Mouse (Mus musculus): Measurements from ENCODE around the gene Gnb4. TPM values are rescaled to one million over a fixed set of nuclear protein-coding genes. Genes with fewer than 3 reads are reported as not detected.

The Gnb4 gene
- polyA plus RNA-seq, 1 experiment from 2014 or later, result 60.7 TPM

- ATAC-seq (ENCODE audit: low FRiP score, low TSS enrichment), result no peak
- Histone ChIP-seq H3K36me3 (ENCODE audit: insufficient read depth, low read length) (no peaks in the 10 kb centered on the region), H3K4me3 (ENCODE audit: low read length) (peak overlapping the region; percentile 70)
Observed at GRCm38 (mm10) chr3:32617053-32617642, 763 bp upstream of the Gnb4 start.

GRCm38 (mm10) chr3:32616006-32616330, 417 bp downstream of the Gnb4 start:
- H3K4me1 ChIP-seq (ENCODE audit: insufficient read depth, low read length), result no peaks in the 10 kb centered on the region
- H3K27ac ChIP-seq (ENCODE audit: low read length), result no peak overlapping the region
- H3K9ac ChIP-seq (replicated peaks; ENCODE audit: low read length), result peak overlapping the region; percentile 75
- ATAC-seq (ENCODE audit: low FRiP score, low TSS enrichment), result no peak; the same call in 1 of the 2 replicates
- no peaks in the 10 kb centered on the region for H3K9me3 ChIP-seq (ENCODE audit: low read length)
- H3K4me3 ChIP-seq (ENCODE audit: low read length), result peak overlapping the region; percentile 70
- no peaks in the 10 kb centered on the region for H3K36me3 ChIP-seq (ENCODE audit: insufficient read depth, low read length)
- WGBS, result 14% methylated on average over 8 of the region's 14 CpGs
- peak overlapping the region; percentile 71 for H3K4me2 ChIP-seq (replicated peaks; ENCODE audit: low read depth, low read length)
- no peaks in the 10 kb centered on the region for H3K27me3 ChIP-seq (ENCODE audit: insufficient read depth, low read length)

More at GRCm38 (mm10) chr3:32617053-32617642, 763 bp upstream of the Gnb4 start:
- Histone ChIP-seq H3K9ac (replicated peaks; ENCODE audit: low read length) (peak overlapping the region; percentile 75), H3K4me2 (replicated peaks; ENCODE audit: low read depth, low read length) (peak overlapping the region; percentile 71), H3K27ac (ENCODE audit: low read length) (peak overlapping the region; percentile 56), H3K27me3 (ENCODE audit: insufficient read depth, low read length) (no peaks in the 10 kb centered on the region), H3K9me3 (ENCODE audit: low read length) (no peaks in the 10 kb centered on the region), H3K4me1 (ENCODE audit: insufficient read depth, low read length) (no peaks in the 10 kb centered on the region)
- WGBS, result 21% methylated on average over 16 of the region's 16 CpGs

- no peaks in the 10 kb centered on the region for H3K36me3 ChIP-seq (ENCODE audit: insufficient read depth, low read length)
- H3K4me2 ChIP-seq (replicated peaks; ENCODE audit: low read depth, low read length), result peak overlapping the region; percentile 71
- WGBS, result 60% methylated on average over 5 of the region's 5 CpGs
- H3K4me1 ChIP-seq (ENCODE audit: insufficient read depth, low read length), result no peaks in the 10 kb centered on the region
- ATAC-seq (ENCODE audit: low FRiP score, low TSS enrichment), result no peak
- H3K4me3 ChIP-seq (ENCODE audit: low read length), result peak overlapping the region; percentile 70
- H3K27ac ChIP-seq (ENCODE audit: low read length), result no peak overlapping the region
- no peaks in the 10 kb centered on the region for H3K27me3 ChIP-seq (ENCODE audit: insufficient read depth, low read length)
- no peaks in the 10 kb centered on the region for H3K9me3 ChIP-seq (ENCODE audit: low read length)
- peak overlapping the region; percentile 75 for H3K9ac ChIP-seq (replicated peaks; ENCODE audit: low read length)
Observed at GRCm38 (mm10) chr3:32615376-32615775, 1.0 kb downstream of the Gnb4 start.

- H3K9ac ChIP-seq (replicated peaks; ENCODE audit: low read length), result no peak overlapping the region
- H3K4me3 ChIP-seq (ENCODE audit: low read length), result no peak overlapping the region
- WGBS, result 61% methylated on average over 2 of the region's 2 CpGs
- no peak overlapping the region for H3K27ac ChIP-seq (ENCODE audit: low read length)
- no peaks in the 10 kb centered on the region for H3K36me3 ChIP-seq (ENCODE audit: insufficient read depth, low read length)
- no peak overlapping the region for H3K4me2 ChIP-seq (replicated peaks; ENCODE audit: low read depth, low read length)
- H3K9me3 ChIP-seq (ENCODE audit: low read length), result no peaks in the 10 kb centered on the region
- no peak for ATAC-seq (ENCODE audit: low FRiP score, low TSS enrichment)
- no peaks in the 10 kb centered on the region for H3K27me3 ChIP-seq (ENCODE audit: insufficient read depth, low read length)
- no peaks in the 10 kb centered on the region for H3K4me1 ChIP-seq (ENCODE audit: insufficient read depth, low read length)
Observed at GRCm38 (mm10) chr3:32614786-32615185, 1.6 kb downstream of the Gnb4 start.

- Histone ChIP-seq H3K9ac (replicated peaks; ENCODE audit: low read length) (no peak overlapping the region), H3K4me2 (replicated peaks; ENCODE audit: low read depth, low read length) (no peak overlapping the region), H3K9me3 (ENCODE audit: low read length) (no peaks in the 10 kb centered on the region), H3K27me3 (ENCODE audit: insufficient read depth, low read length) (no peaks in the 10 kb centered on the region), H3K4me3 (ENCODE audit: low read length) (no peak overlapping the region), H3K27ac (ENCODE audit: low read length) (no peak overlapping the region), H3K36me3 (ENCODE audit: insufficient read depth, low read length) (no peaks in the 10 kb centered on the region), H3K4me1 (ENCODE audit: insufficient read depth, low read length) (no peaks in the 10 kb centered on the region)
- no peak for ATAC-seq (ENCODE audit: low FRiP score, low TSS enrichment)
- 82% methylated on average over 11 of the region's 11 CpGs for WGBS
Observed at GRCm38 (mm10) chr3:32611606-32612170, 4.7 kb downstream of the Gnb4 start.

- ATAC-seq (ENCODE audit: low FRiP score, low TSS enrichment), result peak; percentile 64
- Histone ChIP-seq H3K36me3 (ENCODE audit: insufficient read depth, low read length) (no peaks in the 10 kb centered on the region), H3K9me3 (ENCODE audit: low read length) (no peaks in the 10 kb centered on the region), H3K27me3 (ENCODE audit: insufficient read depth, low read length) (no peaks in the 10 kb centered on the region), H3K27ac (ENCODE audit: low read length) (no peak overlapping the region), H3K4me3 (ENCODE audit: low read length) (no peak overlapping the region), H3K9ac (replicated peaks; ENCODE audit: low read length) (no peak overlapping the region), H3K4me1 (ENCODE audit: insufficient read depth, low read length) (no peaks in the 10 kb centered on the region), H3K4me2 (replicated peaks; ENCODE audit: low read depth, low read length) (no peak overlapping the region)
- 21% methylated on average over 7 of the region's 7 CpGs for WGBS
Observed at GRCm38 (mm10) chr3:32610560-32610959, 5.8 kb downstream of the Gnb4 start.

GRCm38 (mm10) chr3:32609233-32609632, 7.2 kb downstream of the Gnb4 start:
- 96% methylated on average over 4 of the region's 4 CpGs for WGBS
- H3K27me3 ChIP-seq (ENCODE audit: insufficient read depth, low read length), result no peaks in the 10 kb centered on the region
- no peak overlapping the region for H3K9ac ChIP-seq (replicated peaks; ENCODE audit: low read length)
- no peak overlapping the region for H3K4me3 ChIP-seq (ENCODE audit: low read length)
- H3K36me3 ChIP-seq (ENCODE audit: insufficient read depth, low read length), result no peaks in the 10 kb centered on the region
- H3K27ac ChIP-seq (ENCODE audit: low read length), result no peak overlapping the region
- ATAC-seq (ENCODE audit: low FRiP score, low TSS enrichment), result peak; percentile 29; the same call in 1 of the 2 replicates
- no peaks in the 10 kb centered on the region for H3K9me3 ChIP-seq (ENCODE audit: low read length)
- no peaks in the 10 kb centered on the region for H3K4me1 ChIP-seq (ENCODE audit: insufficient read depth, low read length)
- no peak overlapping the region for H3K4me2 ChIP-seq (replicated peaks; ENCODE audit: low read depth, low read length)

- WGBS, result 84% methylated on average over 10 of the region's 10 CpGs
- Histone ChIP-seq H3K27ac (ENCODE audit: low read length) (no peak overlapping the region), H3K4me2 (replicated peaks; ENCODE audit: low read depth, low read length) (no peak overlapping the region), H3K36me3 (ENCODE audit: insufficient read depth, low read length) (no peaks in the 10 kb centered on the region), H3K27me3 (ENCODE audit: insufficient read depth, low read length) (no peaks in the 10 kb centered on the region), H3K9me3 (ENCODE audit: low read length) (no peaks in the 10 kb centered on the region), H3K4me3 (ENCODE audit: low read length) (no peak overlapping the region), H3K9ac (replicated peaks; ENCODE audit: low read length) (no peak overlapping the region), H3K4me1 (ENCODE audit: insufficient read depth, low read length) (no peaks in the 10 kb centered on the region)
- no peak for ATAC-seq (ENCODE audit: low FRiP score, low TSS enrichment)
Observed at GRCm38 (mm10) chr3:32601055-32601454, 15.3 kb downstream of the Gnb4 start.

- Histone ChIP-seq H3K4me2 (replicated peaks; ENCODE audit: low read depth, low read length) (no peak overlapping the region), H3K9ac (replicated peaks; ENCODE audit: low read length) (no peak overlapping the region), H3K36me3 (ENCODE audit: insufficient read depth, low read length) (no peaks in the 10 kb centered on the region), H3K27ac (ENCODE audit: low read length) (no peak overlapping the region), H3K9me3 (ENCODE audit: low read length) (no peaks in the 10 kb centered on the region), H3K27me3 (ENCODE audit: insufficient read depth, low read length) (no peaks in the 10 kb centered on the region), H3K4me3 (ENCODE audit: low read length) (no peak overlapping the region), H3K4me1 (ENCODE audit: insufficient read depth, low read length) (no peaks in the 10 kb centered on the region)
- no peak for ATAC-seq (ENCODE audit: low FRiP score, low TSS enrichment)
- WGBS, result 62% methylated on average over 3 of the region's 3 CpGs
Observed at GRCm38 (mm10) chr3:32599328-32599727, 17.1 kb downstream of the Gnb4 start.

GRCm38 (mm10) chr3:32595080-32595479, 21.3 kb downstream of the Gnb4 start:
- Histone ChIP-seq H3K4me2 (replicated peaks; ENCODE audit: low read depth, low read length) (no peak overlapping the region), H3K27me3 (ENCODE audit: insufficient read depth, low read length) (no peaks in the 10 kb centered on the region), H3K9ac (replicated peaks; ENCODE audit: low read length) (no peak overlapping the region), H3K4me3 (ENCODE audit: low read length) (no peak overlapping the region), H3K27ac (ENCODE audit: low read length) (no peak overlapping the region), H3K4me1 (ENCODE audit: insufficient read depth, low read length) (0 out of 2 replicates have a peak, but pooled peaks cover 3% of the 10 kb centered on the region), H3K9me3 (ENCODE audit: low read length) (no peaks in the 10 kb centered on the region), H3K36me3 (ENCODE audit: insufficient read depth, low read length) (no peaks in the 10 kb centered on the region)
- peak; percentile 83 for ATAC-seq (ENCODE audit: low FRiP score, low TSS enrichment)
- 18% methylated on average over 4 of the region's 4 CpGs for WGBS
